Mouse (Mus musculus) midbrain, embryonic 15.5 days (tissue): ENCODE results near the gene Slc25a11. TPM values are rescaled to one million over a fixed set of nuclear protein-coding genes. Genes with fewer than 3 reads are reported as not detected.

ENCODE experiments used
- ATAC-seq: fragments of 200-750 bp; cut with Nextera tagmentation; replicated peaks from 2 replicates; pipeline ENCODE4 v1.8.0; 2017; ENCODE audit warnings: moderate TSS enrichment
- H3K27ac ChIP-seq: fragments of 300-500 bp; sonication (generic); 2 replicates; pipeline ENCODE4 v1.5.1; 2015; ENCODE audit warnings: mild to moderate bottlenecking, inconsistent platforms
- H3K27me3 ChIP-seq: fragments of 300-500 bp; sonication (generic); replicated peaks from 2 replicates; pipeline ENCODE4 v1.6.1; 2015; ENCODE audit warnings: inconsistent platforms
- H3K36me3 ChIP-seq: fragments of 300-500 bp; sonication (generic); replicated peaks from 2 replicates; pipeline ENCODE4 v1.6.1; 2015; ENCODE audit warnings: inconsistent platforms
- H3K4me1 ChIP-seq: fragments of 300-500 bp; sonication (generic); 2 replicates; pipeline ENCODE4 v1.6.1; 2015; ENCODE audit warnings: inconsistent platforms
- H3K4me2 ChIP-seq: fragments of 300-500 bp; sonication (generic); 2 replicates; pipeline ENCODE4 v1.6.1; 2015; ENCODE audit warnings: inconsistent platforms, mild to moderate bottlenecking, moderate library complexity
- H3K4me3 ChIP-seq: fragments of 300-500 bp; sonication (generic); 2 replicates; pipeline ENCODE4 v1.5.1; 2015; ENCODE audit warnings: mild to moderate bottlenecking, inconsistent platforms
- H3K9ac ChIP-seq: fragments of 300-500 bp; sonication (generic); 2 replicates; pipeline ENCODE4 v1.6.1; 2015; ENCODE audit warnings: mild to moderate bottlenecking, inconsistent platforms
- H3K9me3 ChIP-seq: fragments of 300-500 bp; sonication (generic); 2 replicates; pipeline ENCODE4 v1.6.1; 2016; ENCODE audit warnings: inconsistent platforms
- WGBS: fragments of 180-500 bp; shearing (Covaris S2); methylation state at CpG from one replicate; pipeline ENCODE4 v1.1.7; 2015; ENCODE audit warnings: mixed read lengths; 5-methylcytosine and 5-hydroxymethylcytosine counted together
- polyA plus RNA-seq: library from polyadenylated mRNA; unstranded; fragments of >200 nt; fragmentation: Nextera tagmentation; extraction: Ambion mirVana; gene quantifications from 2 replicates; pipeline ENCODE4 v1.2.1, GENCODE M21; 2015

The Slc25a11 gene
- polyA plus RNA-seq, result 180 and 181 TPM in 2 replicates

DNA sequence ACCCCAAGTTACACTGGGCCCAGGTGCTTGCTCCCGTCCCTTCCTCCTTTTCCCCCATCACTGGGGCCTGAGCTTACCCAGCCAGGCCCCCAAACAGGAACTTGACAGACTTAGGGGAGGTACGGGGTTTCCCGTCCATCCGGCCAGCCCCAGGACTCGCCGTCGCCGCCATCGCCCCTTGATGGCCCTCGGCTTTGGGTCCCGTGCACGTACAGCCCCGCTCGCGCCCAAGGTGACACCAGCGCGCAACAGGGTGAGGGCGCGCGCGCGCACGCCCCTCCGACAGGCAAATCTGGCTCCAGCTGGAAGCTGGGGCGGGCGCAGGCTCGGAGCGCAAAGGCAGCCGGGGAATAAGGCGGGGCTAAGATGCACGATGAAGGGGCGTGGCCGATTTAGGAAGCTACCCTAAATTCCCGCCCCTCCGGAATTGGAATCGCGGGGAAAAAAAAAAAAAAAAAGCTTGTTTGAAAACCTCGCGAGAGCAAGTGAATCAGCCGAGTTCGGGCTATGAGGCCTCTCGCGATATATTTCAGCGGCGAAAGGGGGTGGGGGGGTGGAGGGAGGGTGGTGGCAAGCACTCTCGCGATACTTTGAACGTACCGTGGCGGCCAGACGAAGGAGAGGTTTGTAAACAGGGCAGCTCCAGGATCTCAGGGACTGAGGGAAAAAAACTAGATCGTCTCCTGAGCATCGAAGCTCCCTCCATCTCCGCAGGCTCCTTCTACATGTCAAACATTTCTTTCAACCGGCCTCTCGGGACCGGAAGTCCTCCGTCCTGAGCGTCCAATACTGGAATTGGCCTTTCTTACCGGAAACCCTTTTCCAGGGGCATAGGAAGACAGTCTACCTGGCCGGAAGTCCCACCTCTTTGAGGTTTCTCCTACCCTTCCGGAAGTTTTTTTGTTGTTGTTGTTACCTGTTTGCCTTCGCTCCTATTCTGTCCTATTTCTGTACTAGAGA is at the start of gene Slc25a11, which contains the start of gene Rnf167:
Slc25a11 (minus strand) TSS at position 789 of the 960 bp plus-strand sequence.
Rnf167 (plus strand) TSS at position 545 of the 960 bp plus-strand sequence.
- peak; percentile 92 for ATAC-seq
- 0% methylated on average over 63 of the region's 63 CpGs for WGBS
- peaks cover 36% of the 10 kb centered on the region for H3K36me3 ChIP-seq

DNA sequence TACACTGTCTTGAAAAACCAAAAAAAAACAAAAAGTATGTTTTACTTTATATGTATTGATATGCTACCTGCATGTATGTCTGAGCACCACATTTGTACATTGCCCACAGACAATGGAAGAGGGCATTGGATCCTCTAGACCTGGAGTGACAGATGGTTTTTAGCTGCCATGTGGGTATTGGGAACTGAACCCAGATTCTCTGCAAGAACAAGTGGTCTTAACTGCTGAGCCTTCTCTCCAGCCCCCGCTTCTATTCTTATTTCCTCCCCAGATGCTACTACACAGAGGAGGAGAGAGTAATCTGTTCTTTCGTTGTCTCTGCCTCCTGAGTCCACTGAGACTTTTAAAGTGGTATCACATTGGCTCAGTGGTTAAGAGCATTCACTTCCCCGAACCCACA is 46.2 kb upstream of the Slc25a11 start:
- no peak overlapping the region for H3K27ac ChIP-seq
- H3K36me3 ChIP-seq, result no peaks in the 10 kb centered on the region
- no peak overlapping the region for H3K4me2 ChIP-seq
- H3K4me3 ChIP-seq, result no peak overlapping the region
- no peaks in the 10 kb centered on the region for H3K27me3 ChIP-seq
- WGBS, result 81% methylated on average over 3 of the region's 3 CpGs
- no peaks in the 10 kb centered on the region for H3K9me3 ChIP-seq
- ATAC-seq, result no peak
- no peak overlapping the region for H3K9ac ChIP-seq
- H3K4me1 ChIP-seq, result peaks cover 8% of the 10 kb centered on the region

More for the DNA sequence above, at the start of gene Slc25a11, which contains the start of gene Rnf167:
- Histone ChIP-seq H3K4me3 (peak within 1 kb of the TSS; percentile 80), H3K9me3 (no peaks in the 10 kb centered on the region), H3K27me3 (no peaks in the 10 kb centered on the region), H3K27ac (peak within 1 kb of the TSS; percentile 95), H3K4me2 (peak within 1 kb of the TSS; percentile 97), H3K4me1 (peaks cover 40% of the 10 kb centered on the region), H3K9ac (peak within 1 kb of the TSS; percentile 85)

GRCm38 (mm10) chr11:70689578-70689977 is 42.3 kb upstream of the Slc25a11 start:
- Histone ChIP-seq H3K4me3 (no peak overlapping the region), H3K27me3 (no peaks in the 10 kb centered on the region), H3K9me3 (no peaks in the 10 kb centered on the region), H3K4me1 (peaks cover 28% of the 10 kb centered on the region), H3K9ac (no peak overlapping the region), H3K4me2 (no peak overlapping the region), H3K36me3 (peaks cover 7% of the 10 kb centered on the region; the same call in 1 of the 2 replicates), H3K27ac (no peak overlapping the region)
- ATAC-seq, result no peak
- WGBS, result 47% methylated on average over 4 of the region's 4 CpGs

GRCm38 (mm10) chr11:70688372-70688771 is 41.1 kb upstream of the Slc25a11 start:
- 10% methylated on average over 8 of the region's 8 CpGs for WGBS

DNA sequence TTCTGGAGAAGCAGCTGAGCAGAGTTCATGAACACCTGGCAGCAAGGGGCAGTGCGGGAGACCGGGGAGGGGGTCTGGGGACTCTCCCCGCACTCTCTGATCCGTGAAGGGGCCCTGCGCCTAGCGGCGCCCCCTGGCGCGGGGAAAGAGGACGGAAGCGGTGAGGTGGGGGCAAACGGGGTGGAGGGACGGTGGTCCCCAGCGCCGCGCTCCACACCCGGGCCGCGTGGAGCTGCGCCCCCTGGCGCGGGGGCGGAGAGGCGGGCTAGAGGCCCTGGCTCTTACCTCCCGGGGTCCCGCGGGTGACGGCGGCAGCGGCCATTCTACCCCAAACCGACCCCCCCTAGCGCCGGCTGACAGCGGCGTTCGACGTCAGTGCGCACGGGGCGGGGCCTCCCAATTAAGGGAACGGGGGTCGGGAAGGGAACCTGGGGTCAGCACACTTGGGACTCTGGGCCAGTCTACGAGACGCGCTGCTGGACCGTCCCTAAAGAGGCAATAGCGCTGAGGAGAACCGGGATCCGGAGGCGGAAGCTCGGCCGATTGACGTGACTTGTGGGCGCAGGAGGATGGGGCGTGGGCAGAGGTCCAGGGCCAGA is 40.4 kb upstream of the Slc25a11 start, which contains the start of gene Camta2:
Camta2 (minus strand) TSS at position 505 of the 599 bp plus-strand sequence.
- H3K27me3 ChIP-seq, result no peaks in the 10 kb centered on the region
- peaks cover 28% of the 10 kb centered on the region for H3K4me1 ChIP-seq

More at GRCm38 (mm10) chr11:70688372-70688771, 41.1 kb upstream of the Slc25a11 start:
- Histone ChIP-seq H3K4me1 (peaks cover 28% of the 10 kb centered on the region), H3K27me3 (no peaks in the 10 kb centered on the region), H3K4me2 (peak overlapping the region; percentile 87), H3K27ac (peak overlapping the region; percentile 86), H3K9ac (peak overlapping the region; percentile 86), H3K4me3 (peak overlapping the region; percentile 84), H3K9me3 (no peaks in the 10 kb centered on the region), H3K36me3 (peaks cover 11% of the 10 kb centered on the region)
- no peak for ATAC-seq

GRCm38 (mm10) chr11:70686901-70687566 is 39.8 kb upstream of the Slc25a11 start:
- Histone ChIP-seq H3K4me1 (peaks cover 34% of the 10 kb centered on the region), H3K36me3 (peaks cover 11% of the 10 kb centered on the region), H3K9me3 (no peaks in the 10 kb centered on the region), H3K9ac (peak overlapping the region; percentile 86), H3K4me2 (peak overlapping the region; percentile 87), H3K4me3 (peak overlapping the region; percentile 84), H3K27me3 (no peaks in the 10 kb centered on the region), H3K27ac (peak overlapping the region; percentile 86)
- peak; percentile 62 for ATAC-seq
- 5% methylated on average over 16 of the region's 16 CpGs for WGBS

More for the DNA sequence above, 40.4 kb upstream of the Slc25a11 start, which contains the start of gene Camta2:
- Histone ChIP-seq H3K4me3 (peak within 1 kb of the TSS; percentile 84), H3K9me3 (no peaks in the 10 kb centered on the region), H3K9ac (peak within 1 kb of the TSS; percentile 86), H3K36me3 (peaks cover 11% of the 10 kb centered on the region), H3K4me2 (peak within 1 kb of the TSS; percentile 87), H3K27ac (peak within 1 kb of the TSS; percentile 86)
- ATAC-seq, result peak; percentile 84
- under 1% methylated on average over 53 of the region's 55 CpGs for WGBS

DNA sequence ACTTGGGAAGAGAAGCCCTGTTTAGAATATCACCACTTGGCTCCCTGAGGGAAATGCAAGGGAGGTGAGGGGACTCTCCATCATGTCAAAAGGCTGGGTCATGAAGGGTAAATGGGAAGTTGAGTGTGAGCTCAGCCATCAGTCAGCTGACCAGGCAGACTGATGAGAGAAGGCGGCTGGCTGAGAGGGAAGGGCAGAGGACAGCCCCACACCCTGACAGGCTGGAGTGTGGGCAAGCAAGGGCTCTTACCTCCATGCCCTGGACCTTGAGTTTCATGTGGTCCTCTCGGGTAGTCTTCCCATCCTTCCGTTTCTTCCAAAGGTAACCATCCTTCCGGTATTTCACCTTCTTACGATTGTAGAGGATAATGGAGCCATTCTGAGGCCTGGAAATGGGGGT is 36.4 kb upstream of the Slc25a11 start:
- no peak overlapping the region for H3K9ac ChIP-seq
- H3K36me3 ChIP-seq, result peaks cover 25% of the 10 kb centered on the region
- no peak overlapping the region for H3K4me3 ChIP-seq
- no peaks in the 10 kb centered on the region for H3K27me3 ChIP-seq
- no peak overlapping the region for H3K27ac ChIP-seq
- WGBS, result 92% methylated on average over 5 of the region's 5 CpGs
- no peak for ATAC-seq
- no peak overlapping the region for H3K4me2 ChIP-seq
- H3K9me3 ChIP-seq, result no peaks in the 10 kb centered on the region
- peaks cover 29% of the 10 kb centered on the region for H3K4me1 ChIP-seq

- Histone ChIP-seq H3K36me3 (peaks cover 29% of the 10 kb centered on the region), H3K4me1 (peaks cover 21% of the 10 kb centered on the region), H3K27ac (peak overlapping the region; percentile 51), H3K4me3 (no peak overlapping the region), H3K9me3 (no peaks in the 10 kb centered on the region), H3K27me3 (no peaks in the 10 kb centered on the region), H3K9ac (no peak overlapping the region), H3K4me2 (no peak overlapping the region)
- 14% methylated on average over 11 of the region's 11 CpGs for WGBS
- ATAC-seq, result peak; percentile 66
Observed at GRCm38 (mm10) chr11:70681897-70682581, 34.8 kb upstream of the Slc25a11 start.

GRCm38 (mm10) chr11:70681170-70681569 is 33.9 kb upstream of the Slc25a11 start:
- no peak for ATAC-seq

GRCm38 (mm10) chr11:70679894-70680293 is 32.6 kb upstream of the Slc25a11 start:
- no peaks in the 10 kb centered on the region for H3K27me3 ChIP-seq
- H3K4me2 ChIP-seq, result no peak overlapping the region
- H3K36me3 ChIP-seq, result peaks cover 36% of the 10 kb centered on the region
- ATAC-seq, result no peak
- no peak overlapping the region for H3K27ac ChIP-seq
- no peaks in the 10 kb centered on the region for H3K9me3 ChIP-seq
- no peak overlapping the region for H3K9ac ChIP-seq
- H3K4me1 ChIP-seq, result peaks cover 8% of the 10 kb centered on the region
- H3K4me3 ChIP-seq, result no peak overlapping the region
- WGBS, result 89% methylated on average over 8 of the region's 8 CpGs

More at GRCm38 (mm10) chr11:70681170-70681569, 33.9 kb upstream of the Slc25a11 start:
- Histone ChIP-seq H3K36me3 (peaks cover 37% of the 10 kb centered on the region), H3K27me3 (no peaks in the 10 kb centered on the region), H3K9ac (no peak overlapping the region), H3K27ac (no peak overlapping the region; the same call in 1 of the 2 replicates), H3K9me3 (no peaks in the 10 kb centered on the region), H3K4me2 (no peak overlapping the region), H3K4me3 (no peak overlapping the region), H3K4me1 (peaks cover 13% of the 10 kb centered on the region)
- 70% methylated on average over 12 of the region's 12 CpGs for WGBS

GRCm38 (mm10) chr11:70679361-70679760 is 32.1 kb upstream of the Slc25a11 start:
- H3K4me3 ChIP-seq, result no peak overlapping the region
- H3K9ac ChIP-seq, result no peak overlapping the region
- ATAC-seq, result no peak
- no peaks in the 10 kb centered on the region for H3K9me3 ChIP-seq
- H3K27ac ChIP-seq, result no peak overlapping the region
- H3K27me3 ChIP-seq, result no peaks in the 10 kb centered on the region
- H3K4me1 ChIP-seq, result peaks cover 8% of the 10 kb centered on the region
- WGBS, result 97% methylated on average over 8 of the region's 8 CpGs
- H3K4me2 ChIP-seq, result no peak overlapping the region
- H3K36me3 ChIP-seq, result peaks cover 35% of the 10 kb centered on the region
